Mouse (Mus musculus): ENCODE results near the gene Hbs1l.
A peak's percentile ranks its signal among the peaks of the same experiment; 100 is the strongest.
"Not testable (repeated sequence)": the region's sequence is repeated elsewhere in the genome, so short reads cannot be mapped to it uniquely, and the experiment has no call there.

The Hbs1l gene

DNA sequence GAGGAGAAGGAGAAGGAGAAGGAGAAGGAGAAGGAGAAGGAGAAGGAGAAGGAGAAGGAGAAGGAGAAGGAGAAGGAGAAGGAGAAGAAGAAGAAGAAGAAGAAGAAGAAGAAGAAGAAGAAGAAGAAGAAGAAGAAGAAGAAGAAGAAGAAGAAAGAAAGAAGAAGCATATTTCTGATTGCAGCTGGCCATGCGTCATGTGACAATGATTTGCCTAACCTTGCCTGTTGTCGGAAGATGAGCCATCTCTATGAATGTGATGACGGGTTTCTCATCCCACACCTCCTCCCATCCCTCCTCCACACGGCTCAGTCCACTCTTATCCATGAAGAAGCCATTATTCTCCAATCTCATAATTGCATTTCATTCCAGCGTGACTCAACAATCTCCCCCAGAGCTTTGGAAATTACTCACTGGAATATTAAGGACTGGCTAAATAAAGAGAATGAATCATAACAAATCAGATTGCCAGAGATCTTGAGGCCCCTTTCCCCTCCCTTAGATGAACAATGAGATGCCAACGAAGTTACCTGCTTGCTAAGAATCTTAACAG, 103.2 kb downstream of the Hbs1l start:
- not testable (repeated sequence) for ATAC-seq (ENCODE audit: insufficient number of reproducible peaks, low FRiP score, low TSS enrichment)

DNA sequence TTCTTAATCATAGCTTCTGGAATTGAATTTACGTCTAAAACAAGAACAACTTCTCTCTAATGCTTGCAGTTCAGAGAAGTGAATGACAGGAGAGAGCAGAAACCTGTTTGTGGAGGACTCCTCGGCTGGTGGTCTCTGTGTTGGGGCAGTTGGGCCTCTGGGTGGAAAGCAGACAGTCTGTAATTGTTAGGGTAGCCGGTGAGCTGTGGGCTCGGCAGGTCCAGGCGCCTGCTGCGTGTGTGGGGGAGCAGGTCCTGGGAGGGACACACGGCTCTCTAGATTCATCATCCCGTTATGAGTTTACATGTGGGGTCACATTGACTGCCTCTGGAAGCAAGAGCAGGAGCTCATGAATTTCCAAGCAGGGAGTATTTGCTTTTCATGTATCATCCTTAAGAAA, 103.8 kb downstream of the Hbs1l start:
- ATAC-seq (ENCODE audit: insufficient number of reproducible peaks, low FRiP score, low TSS enrichment): no peak

- no peak for ATAC-seq (ENCODE audit: insufficient number of reproducible peaks, low FRiP score, low TSS enrichment)
Measured at GRCm38 (mm10) chr10:21400031-21400430, 104.3 kb downstream of the Hbs1l start.

DNA sequence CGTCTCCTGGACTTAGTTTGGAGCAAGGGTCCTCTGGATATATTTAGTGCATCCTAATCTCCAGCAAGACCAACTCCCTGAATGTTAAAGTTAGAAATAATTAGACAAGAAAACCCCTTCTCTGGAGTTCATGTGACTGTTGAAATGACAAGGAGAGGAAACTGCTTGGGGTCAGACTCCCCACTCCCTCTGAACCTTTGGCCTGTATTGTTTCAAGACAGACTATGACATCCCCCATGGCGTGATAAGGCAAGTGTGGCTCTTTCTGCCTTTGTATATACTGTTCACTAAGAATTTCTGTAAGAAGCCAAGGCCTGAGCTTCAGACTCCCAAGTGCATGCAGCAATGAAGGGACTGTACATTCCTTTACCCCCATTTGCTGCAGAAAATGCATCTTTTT, 104.7 kb downstream of the Hbs1l start:
- no peak for ATAC-seq (ENCODE audit: insufficient number of reproducible peaks, low FRiP score, low TSS enrichment)

DNA sequence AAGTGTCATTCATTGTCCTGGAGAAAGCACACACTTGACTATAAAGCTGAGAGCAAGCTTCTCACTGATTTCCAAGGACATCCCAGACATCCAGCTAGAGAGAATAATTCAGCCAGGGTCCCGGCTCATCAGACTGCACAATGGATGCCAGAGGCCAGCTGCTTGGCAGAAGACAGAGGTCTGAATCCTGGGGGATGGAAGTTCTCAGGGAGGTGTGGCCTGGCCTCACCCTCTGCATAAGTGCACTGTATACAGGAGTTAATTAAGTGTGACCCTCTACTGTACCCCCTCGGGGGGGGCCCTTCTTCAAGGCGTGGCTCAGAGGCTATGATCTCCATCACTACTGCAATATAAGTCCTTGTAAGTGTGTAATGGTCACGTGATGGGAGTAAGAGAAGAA, 105.5 kb downstream of the Hbs1l start:
- ATAC-seq (ENCODE audit: insufficient number of reproducible peaks, low FRiP score, low TSS enrichment): no peak

DNA sequence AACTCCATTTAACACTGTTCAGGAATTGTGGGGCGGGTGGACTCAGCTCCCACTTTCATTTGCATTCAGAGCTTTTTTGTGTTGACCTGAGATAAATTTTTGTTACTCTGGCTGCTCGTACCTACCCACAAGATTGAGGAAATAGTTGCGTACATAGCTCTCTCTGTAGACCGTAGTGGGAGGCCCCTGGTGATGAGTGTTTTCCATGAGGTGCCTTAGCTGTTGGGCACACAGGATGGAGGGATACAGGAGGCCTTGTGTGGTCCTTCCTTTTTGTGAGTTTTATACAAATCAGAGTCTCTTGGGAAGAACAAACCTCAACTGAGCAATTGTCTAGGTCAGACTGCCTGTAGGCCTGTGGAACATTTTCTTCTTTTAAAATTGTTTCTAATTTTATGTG, 109.0 kb downstream of the Hbs1l start:
- ATAC-seq (ENCODE audit: insufficient number of reproducible peaks, low FRiP score, low TSS enrichment): no peak

- ATAC-seq (ENCODE audit: insufficient number of reproducible peaks, low FRiP score, low TSS enrichment): peak; percentile 26; the same call in 1 of the 2 replicates
Measured at GRCm38 (mm10) chr10:21405707-21406534, 110.1 kb downstream of the Hbs1l start.

DNA sequence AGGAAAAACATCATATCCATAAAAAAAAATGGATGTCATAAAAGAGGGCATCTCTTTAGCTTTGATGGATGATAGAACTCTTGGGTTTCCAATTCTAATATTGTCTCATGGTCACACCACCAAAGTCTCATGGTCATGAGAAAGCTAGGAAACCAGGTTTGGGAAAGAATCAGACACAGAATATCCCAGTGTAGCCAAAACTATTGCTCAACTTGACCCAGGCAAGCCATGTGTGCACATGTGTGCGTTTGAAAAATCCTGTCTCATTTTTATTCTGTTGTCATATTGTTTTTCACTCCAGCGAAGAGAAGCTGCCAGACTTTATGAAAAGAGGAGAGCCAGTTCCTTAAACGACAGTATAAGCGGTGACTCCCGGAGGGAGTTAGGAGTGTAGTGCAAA, 114.9 kb downstream of the Hbs1l start:
- no peak for ATAC-seq (ENCODE audit: insufficient number of reproducible peaks, low FRiP score, low TSS enrichment)

- ATAC-seq (ENCODE audit: insufficient number of reproducible peaks, low FRiP score, low TSS enrichment): no peak
Measured at GRCm38 (mm10) chr10:21411621-21412205, 115.9 kb downstream of the Hbs1l start.

GRCm38 (mm10) chr10:21415031-21415430, 119.3 kb downstream of the Hbs1l start:
- no peak for ATAC-seq (ENCODE audit: insufficient number of reproducible peaks, low FRiP score, low TSS enrichment)

- ATAC-seq (ENCODE audit: insufficient number of reproducible peaks, low FRiP score, low TSS enrichment): no peak
Measured at GRCm38 (mm10) chr10:21416184-21416583, 120.4 kb downstream of the Hbs1l start.
